Mouse (Mus musculus) liver, embryonic 12.5 days (tissue): ENCODE data around the gene Smarca1. TPM values are rescaled to one million over a fixed set of nuclear protein-coding genes. Genes with fewer than 3 reads are reported as not detected.
A peak's percentile ranks its signal among the peaks of the same experiment; 100 is the strongest.

Experiments
- ATAC-seq: fragments of 200-750 bp; cut with Nextera tagmentation; 2 replicates; pipeline ENCODE4 v1.8.0; 2017; ENCODE audit warnings: moderate number of reproducible peaks, mild to moderate bottlenecking, moderate library complexity
- H3K27ac ChIP-seq: fragments of 300-500 bp; sonication (generic); 2 replicates; pipeline ENCODE4 v1.5.1; 2016; ENCODE audit warnings: mild to moderate bottlenecking
- H3K27me3 ChIP-seq: fragments of 300-500 bp; sonication (generic); replicated peaks from 2 replicates; pipeline ENCODE4 v1.6.1; 2016; ENCODE audit warnings: mild to moderate bottlenecking, moderate library complexity
- H3K36me3 ChIP-seq: fragments of 300-500 bp; sonication (generic); 2 replicates; pipeline ENCODE4 v1.6.1; 2016; ENCODE audit warnings: mild to moderate bottlenecking, moderate library complexity
- H3K4me1 ChIP-seq: fragments of 300-500 bp; sonication (generic); 2 replicates; pipeline ENCODE4 v1.6.1; 2016
- H3K4me2 ChIP-seq: fragments of 300-500 bp; sonication (generic); 2 replicates; pipeline ENCODE4 v1.6.1; 2016; ENCODE audit warnings: mild to moderate bottlenecking, moderate library complexity
- H3K4me3 ChIP-seq: fragments of 300-500 bp; sonication (generic); 2 replicates; pipeline ENCODE4 v1.5.1; 2016; ENCODE audit warnings: mild to moderate bottlenecking, moderate library complexity
- H3K9ac ChIP-seq: fragments of 300-500 bp; sonication (generic); 2 replicates; pipeline ENCODE4 v1.6.1; 2016; ENCODE audit warnings: mild to moderate bottlenecking, moderate library complexity
- H3K9me3 ChIP-seq: fragments of 300-500 bp; sonication (generic); replicated peaks from 2 replicates; pipeline ENCODE4 v1.6.1; 2016; ENCODE audit warnings: mild to moderate bottlenecking, moderate library complexity
- WGBS: fragments of 180-500 bp; shearing (Covaris S2); methylation state at CpG from one replicate; pipeline ENCODE4 v1.1.7; 2016; ENCODE audit not compliant: insufficient replicate concordance; 5-methylcytosine and 5-hydroxymethylcytosine counted together
- polyA plus RNA-seq: library from polyadenylated mRNA; unstranded; fragments of >200 nt; fragmentation: Nextera tagmentation; extraction: Ambion mirVana; gene quantifications from 2 replicates; pipeline ENCODE4 v1.2.1, GENCODE M21; 2016

The Smarca1 gene
- polyA plus RNA-seq, 1 experiment from 2014 or later, result 9.9 TPM

DNA sequence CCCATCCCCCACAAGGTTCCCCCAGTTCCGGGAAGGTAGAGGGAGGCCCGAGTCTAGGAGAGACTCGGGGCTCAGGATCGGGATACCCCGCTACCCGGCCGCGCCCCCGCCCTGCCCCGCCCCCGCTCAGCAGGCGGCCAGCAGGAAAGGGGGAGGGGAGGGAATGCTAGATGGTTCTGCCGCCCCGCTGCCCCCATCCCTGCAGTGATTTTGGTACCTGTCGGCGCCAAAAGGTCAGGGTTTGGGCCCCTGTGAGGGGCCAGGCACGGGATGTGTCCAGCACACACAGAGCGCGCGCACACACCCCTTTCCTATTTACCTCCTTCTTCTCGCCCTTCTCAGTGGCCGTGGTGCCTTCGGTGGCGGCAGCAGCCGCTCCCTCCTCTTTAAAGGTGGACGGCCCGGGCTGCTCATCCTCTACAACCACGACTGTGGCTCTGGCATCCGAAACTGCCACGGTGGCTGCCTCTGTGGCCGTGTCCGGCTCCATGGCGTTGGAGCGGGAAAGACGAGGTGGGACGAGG lies 805 bp downstream of the Smarca1 start:
- H3K27me3 ChIP-seq, result peaks cover 25% of the 10 kb centered on the region
- no peaks in the 10 kb centered on the region for H3K36me3 ChIP-seq
- H3K27ac ChIP-seq, result 0 out of 2 replicates have a peak overlapping the region, but pooled peaks have one; percentile 20
- no peaks in the 10 kb centered on the region for H3K4me1 ChIP-seq
- 6% methylated on average over 22 of the region's 36 CpGs for whole genome bisulfite sequencing
- ATAC-seq, result 0 out of 2 replicates have a peak, but pooled peaks have one; percentile 15
- H3K4me2 ChIP-seq, result peak overlapping the region; percentile 56
- H3K9ac ChIP-seq, result 0 out of 2 replicates have a peak overlapping the region, but pooled peaks have one; percentile 22
- peak overlapping the region; percentile 48 for H3K4me3 ChIP-seq
- H3K9me3 ChIP-seq, result no peaks in the 10 kb centered on the region

DNA sequence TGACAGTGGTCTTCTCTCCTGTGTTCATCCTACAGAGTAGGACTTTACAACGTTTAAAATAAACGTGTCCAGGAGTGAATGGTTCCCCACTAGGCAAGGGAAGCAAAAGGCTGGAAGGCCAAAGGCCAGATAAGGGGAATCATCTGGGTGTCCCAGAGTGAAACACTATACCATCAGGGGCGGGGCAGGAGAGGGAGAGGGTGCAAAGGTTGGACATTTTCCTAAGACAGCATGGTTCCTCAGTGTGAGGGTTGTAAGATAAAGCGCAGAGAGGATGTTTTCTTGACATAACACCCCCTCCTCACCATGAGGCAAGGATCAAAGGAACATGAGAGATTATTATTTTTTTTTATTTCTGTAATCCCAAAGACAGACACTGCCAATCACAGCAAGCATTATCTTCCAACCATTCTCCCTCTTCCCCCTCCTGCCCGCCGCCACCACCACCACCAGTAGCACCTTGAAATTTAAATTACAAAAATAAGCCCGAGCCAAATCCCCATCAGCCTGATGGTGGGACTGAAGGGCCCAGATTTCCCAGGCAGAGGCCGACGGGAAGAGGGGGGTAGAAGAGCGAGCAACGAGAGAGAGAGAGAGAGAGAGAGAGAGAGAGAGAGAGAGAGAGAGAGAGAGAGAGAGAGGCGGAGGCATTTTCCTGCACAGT lies 1.4 kb downstream of the Smarca1 start:
- no peaks in the 10 kb centered on the region for H3K4me1 ChIP-seq
- 9% methylated on average over 11 of the region's 12 CpGs for WGBS
- no peak overlapping the region for H3K27ac ChIP-seq
- peak overlapping the region; percentile 56 for H3K4me2 ChIP-seq
- H3K27me3 ChIP-seq, result peaks cover 25% of the 10 kb centered on the region
- H3K4me3 ChIP-seq, result peak overlapping the region; percentile 48
- H3K9ac ChIP-seq, result no peak overlapping the region
- H3K9me3 ChIP-seq, result no peaks in the 10 kb centered on the region
- no peaks in the 10 kb centered on the region for H3K36me3 ChIP-seq
- no peak for ATAC-seq

DNA sequence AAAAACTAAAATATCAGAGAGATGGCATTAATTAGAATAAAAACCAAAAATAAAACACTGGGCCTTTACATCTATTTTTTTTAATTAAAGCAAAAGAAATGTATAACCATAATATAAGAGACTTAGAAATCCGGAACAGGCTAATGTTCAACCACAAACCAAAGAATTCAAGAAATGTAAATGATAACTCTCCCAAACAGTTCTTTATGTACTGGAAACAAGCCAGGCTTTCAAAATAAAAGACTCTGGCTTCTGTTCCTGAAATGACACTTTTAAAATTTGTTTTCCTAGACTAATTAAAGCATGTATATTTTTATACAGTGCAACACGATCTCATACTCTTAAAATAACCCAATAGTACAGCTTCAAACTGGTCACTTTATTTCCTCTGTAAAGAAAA lies 5.4 kb downstream of the Smarca1 start:
- Histone ChIP-seq H3K9ac (no peak overlapping the region), H3K4me2 (no peak overlapping the region), H3K36me3 (no peaks in the 10 kb centered on the region), H3K4me1 (no peaks in the 10 kb centered on the region), H3K9me3 (no peaks in the 10 kb centered on the region), H3K4me3 (no peak overlapping the region), H3K27me3 (peaks cover 13% of the 10 kb centered on the region), H3K27ac (no peak overlapping the region)
- WGBS, result 57% methylated on average over 2 of the region's 2 CpGs
- ATAC-seq, result no peak

DNA sequence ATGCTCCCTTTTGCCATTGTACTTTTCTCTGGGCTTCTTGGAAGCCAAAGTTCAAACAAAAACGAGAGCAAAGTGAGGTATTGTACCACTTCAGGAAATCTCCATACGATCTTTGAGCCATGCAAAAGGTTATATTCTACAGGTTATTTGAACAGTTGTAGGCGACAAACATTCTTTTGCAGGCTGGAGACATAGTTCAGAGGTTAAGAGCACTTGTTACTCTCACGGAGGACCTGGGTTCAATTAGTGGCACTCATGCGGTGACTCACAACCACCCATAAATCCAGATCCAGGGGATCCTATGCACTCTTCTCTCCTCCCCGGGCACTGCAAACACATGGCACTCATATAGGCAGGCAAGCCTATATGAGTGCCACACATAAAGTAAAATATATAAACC lies 10.0 kb downstream of the Smarca1 start:
- Histone ChIP-seq H3K4me1 (no peaks in the 10 kb centered on the region), H3K4me3 (no peak overlapping the region), H3K27me3 (no peaks in the 10 kb centered on the region), H3K9me3 (no peaks in the 10 kb centered on the region), H3K36me3 (no peaks in the 10 kb centered on the region), H3K27ac (no peak overlapping the region), H3K9ac (no peak overlapping the region), H3K4me2 (no peak overlapping the region)
- no peak for ATAC-seq
- WGBS, result 58% methylated on average over 6 of the region's 6 CpGs

DNA sequence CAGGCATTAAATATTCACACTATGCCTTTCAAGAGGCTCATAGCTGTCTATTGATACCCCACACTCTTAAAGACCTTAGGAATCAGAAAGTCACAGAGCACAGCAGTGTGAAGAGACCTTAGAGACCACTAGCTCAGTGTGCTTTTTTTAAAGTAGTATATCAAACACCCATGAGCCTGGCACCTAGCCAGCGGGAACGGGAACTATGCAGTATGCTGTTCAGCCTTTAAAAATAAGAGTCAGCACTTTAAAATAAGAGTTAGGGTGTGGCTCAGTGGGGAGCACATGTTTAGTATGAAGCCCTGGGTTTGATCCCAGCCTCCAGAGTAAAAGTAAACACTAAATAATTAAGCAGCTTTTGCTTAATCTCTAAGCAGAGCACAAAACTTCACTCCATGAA lies 12.7 kb downstream of the Smarca1 start:
- Histone ChIP-seq H3K4me3 (no peak overlapping the region), H3K36me3 (no peaks in the 10 kb centered on the region), H3K4me2 (no peak overlapping the region), H3K4me1 (no peaks in the 10 kb centered on the region), H3K27me3 (no peaks in the 10 kb centered on the region), H3K9ac (no peak overlapping the region), H3K27ac (no peak overlapping the region), H3K9me3 (no peaks in the 10 kb centered on the region)
- ATAC-seq, result no peak
- 59% methylated on average over 2 of the region's 2 CpGs for WGBS

DNA sequence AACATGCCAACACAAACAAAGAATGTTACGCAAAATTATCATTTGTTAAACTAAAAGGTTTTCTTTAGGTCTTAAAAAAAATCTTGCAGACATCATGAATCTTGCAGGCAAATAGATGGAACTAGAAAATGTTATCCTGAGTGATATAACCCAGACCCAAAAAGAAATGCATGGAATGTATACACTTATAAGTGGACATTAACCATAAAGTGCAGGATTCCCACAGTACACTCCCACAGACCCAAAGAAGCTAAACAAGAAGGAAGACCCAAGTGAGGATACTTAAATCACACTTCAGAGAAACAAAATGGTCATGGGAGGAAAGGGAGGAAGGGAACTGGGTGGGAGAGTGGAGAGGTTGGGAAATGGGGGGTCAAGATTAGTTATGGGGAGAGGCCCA lies 34.2 kb downstream of the Smarca1 start:
- H3K36me3 ChIP-seq, result no peaks in the 10 kb centered on the region
- no peak for ATAC-seq
- no peak overlapping the region for H3K27ac ChIP-seq
- H3K27me3 ChIP-seq, result no peaks in the 10 kb centered on the region
- whole genome bisulfite sequencing, result 85% methylated on average over 1 of the region's 1 CpGs
- no peak overlapping the region for H3K9ac ChIP-seq
- H3K4me3 ChIP-seq, result no peak overlapping the region
- H3K4me2 ChIP-seq, result no peak overlapping the region
- no peaks in the 10 kb centered on the region for H3K4me1 ChIP-seq
- H3K9me3 ChIP-seq, result no peaks in the 10 kb centered on the region

DNA sequence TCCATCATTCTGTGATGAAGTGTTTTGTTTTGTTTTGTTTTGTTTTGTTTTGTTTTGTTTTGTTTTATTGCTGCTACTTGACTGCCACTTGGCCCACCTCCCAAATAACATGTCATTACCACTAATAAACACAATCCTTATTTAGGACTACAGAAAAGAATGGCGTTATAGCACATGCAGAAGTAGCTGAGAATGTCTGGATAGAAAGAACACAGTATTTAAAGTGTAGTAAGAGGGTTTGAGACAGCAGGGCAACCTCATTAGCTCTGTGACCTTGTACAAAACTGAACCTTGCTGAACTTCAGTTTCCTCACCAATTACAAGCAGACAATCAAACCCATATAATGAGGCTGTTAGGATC lies 57.0 kb downstream of the Smarca1 start:
- Histone ChIP-seq H3K4me3 (no peak overlapping the region), H3K27ac (no peak overlapping the region), H3K4me2 (no peak overlapping the region), H3K9ac (no peak overlapping the region), H3K36me3 (no peaks in the 10 kb centered on the region), H3K27me3 (no peaks in the 10 kb centered on the region), H3K9me3 (no peaks in the 10 kb centered on the region), H3K4me1 (no peaks in the 10 kb centered on the region)
- 80% methylated on average over 1 of the region's 1 CpGs for WGBS
- no peak for ATAC-seq

DNA sequence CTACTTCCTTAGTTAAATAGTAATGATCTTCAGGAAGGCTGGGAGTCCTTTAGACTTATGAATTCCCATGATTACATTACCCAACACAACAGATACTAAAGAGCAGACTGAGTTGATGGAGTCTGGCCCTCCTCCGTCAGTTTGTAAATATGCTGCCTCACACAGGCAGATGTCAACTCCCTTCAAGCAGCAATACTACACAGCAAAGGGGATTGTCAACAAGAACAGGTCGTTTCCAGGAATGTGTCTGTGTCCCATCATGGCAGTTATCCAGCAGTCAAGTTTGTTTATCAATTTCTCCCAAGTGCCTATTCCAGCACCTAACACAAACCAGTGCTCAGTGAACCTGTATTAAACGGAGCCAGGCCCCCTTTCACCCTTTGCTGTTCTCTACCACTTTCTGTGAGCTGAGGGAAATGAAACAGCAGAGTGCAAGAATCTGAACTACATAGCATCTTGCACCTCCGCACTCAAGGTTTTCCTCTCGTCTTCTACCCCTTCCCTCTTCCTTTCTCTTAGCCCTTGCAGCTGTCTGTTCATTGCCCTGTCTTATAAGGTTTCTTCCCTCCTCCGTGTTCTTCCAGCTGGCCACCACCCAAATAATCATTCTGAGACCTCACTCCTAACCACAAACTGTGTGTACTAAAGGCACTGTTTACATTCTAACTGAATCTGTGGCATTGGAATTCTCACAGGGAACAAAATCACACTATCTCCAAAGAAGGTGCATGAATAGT lies 57.5 kb downstream of the Smarca1 start:
- no peaks in the 10 kb centered on the region for H3K4me1 ChIP-seq
- H3K36me3 ChIP-seq, result no peaks in the 10 kb centered on the region
- no peak overlapping the region for H3K27ac ChIP-seq
- H3K9me3 ChIP-seq, result no peaks in the 10 kb centered on the region
- no peaks in the 10 kb centered on the region for H3K27me3 ChIP-seq
- H3K9ac ChIP-seq, result no peak overlapping the region
- H3K4me3 ChIP-seq, result no peak overlapping the region
- no peak overlapping the region for H3K4me2 ChIP-seq
- WGBS, result 51% methylated on average over 6 of the region's 6 CpGs
- ATAC-seq, result no peak

DNA sequence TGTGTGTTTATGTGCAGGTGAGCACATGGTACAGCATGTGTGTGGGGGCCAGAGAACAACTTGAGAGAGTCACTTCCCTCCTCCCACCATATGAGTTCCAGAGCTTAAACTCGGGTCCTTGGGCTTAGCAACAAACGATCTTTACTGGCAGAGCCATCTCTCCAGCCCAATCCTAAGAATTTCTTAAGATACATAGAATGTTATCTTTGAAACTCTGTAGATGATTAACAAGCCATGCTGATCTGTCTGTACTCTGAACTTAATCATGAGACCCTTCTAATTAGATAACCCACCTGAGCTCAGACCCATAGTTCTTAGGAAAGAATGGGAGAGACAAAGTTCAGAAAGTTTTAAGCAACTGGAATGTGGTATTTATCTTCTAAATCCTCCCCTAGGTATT lies 59.3 kb downstream of the Smarca1 start:
- Histone ChIP-seq H3K36me3 (no peaks in the 10 kb centered on the region), H3K27ac (no peak overlapping the region), H3K9ac (no peak overlapping the region), H3K27me3 (no peaks in the 10 kb centered on the region), H3K4me3 (no peak overlapping the region), H3K9me3 (no peaks in the 10 kb centered on the region), H3K4me1 (no peaks in the 10 kb centered on the region), H3K4me2 (no peak overlapping the region)
- 52% methylated on average over 2 of the region's 2 CpGs for WGBS
- no peak for ATAC-seq

DNA sequence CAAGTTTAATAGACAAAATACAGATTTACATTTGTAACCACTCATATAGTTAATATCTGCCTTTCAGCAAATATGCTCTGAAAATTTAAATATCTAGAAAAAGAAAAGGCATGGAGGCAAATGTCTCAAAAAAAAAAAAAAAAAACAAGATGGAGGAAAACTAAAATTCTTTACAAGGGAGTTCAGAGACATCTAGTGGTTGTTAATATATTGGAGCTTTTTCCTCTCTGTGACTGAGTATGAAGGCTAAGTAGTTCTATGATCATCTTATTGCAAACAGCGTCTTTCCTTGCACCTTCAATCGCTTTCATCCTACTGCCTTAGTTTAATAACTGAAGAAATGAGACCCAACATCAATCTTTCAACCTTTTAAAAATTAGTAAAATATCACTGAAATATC lies 72.2 kb downstream of the Smarca1 start:
- no peak for ATAC-seq
- H3K4me3 ChIP-seq, result no peak overlapping the region
- no peaks in the 10 kb centered on the region for H3K9me3 ChIP-seq
- no peaks in the 10 kb centered on the region for H3K36me3 ChIP-seq
- no peaks in the 10 kb centered on the region for H3K4me1 ChIP-seq
- H3K9ac ChIP-seq, result no peak overlapping the region
- 57% methylated on average over 2 of the region's 2 CpGs for WGBS
- no peak overlapping the region for H3K27ac ChIP-seq
- no peak overlapping the region for H3K4me2 ChIP-seq
- H3K27me3 ChIP-seq, result no peaks in the 10 kb centered on the region

DNA sequence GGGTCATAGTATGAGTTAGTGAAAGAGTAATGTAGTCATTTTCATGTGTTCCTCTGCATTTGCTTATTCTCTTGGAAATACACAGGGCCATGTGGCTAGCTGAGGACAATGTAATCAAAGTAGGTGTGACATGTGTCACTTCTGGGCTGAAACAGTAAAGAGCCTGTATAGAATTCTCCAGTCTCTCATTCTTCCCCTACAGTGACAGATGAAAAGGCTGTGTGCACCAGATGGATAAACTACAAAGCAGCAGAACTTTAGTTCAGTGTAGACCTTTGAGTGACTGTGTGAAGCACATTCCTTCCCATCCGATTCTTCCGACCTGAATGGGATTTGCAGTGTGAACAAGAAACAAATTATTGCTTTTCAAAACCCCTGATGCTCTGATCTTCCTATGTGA lies 84.1 kb downstream of the Smarca1 start:
- Histone ChIP-seq H3K36me3 (no peaks in the 10 kb centered on the region), H3K4me3 (no peak overlapping the region), H3K27me3 (no peaks in the 10 kb centered on the region), H3K9me3 (no peaks in the 10 kb centered on the region), H3K4me2 (no peak overlapping the region), H3K9ac (no peak overlapping the region), H3K27ac (no peak overlapping the region), H3K4me1 (no peaks in the 10 kb centered on the region)
- 62% methylated on average over 2 of the region's 2 CpGs for WGBS
- no peak for ATAC-seq

DNA sequence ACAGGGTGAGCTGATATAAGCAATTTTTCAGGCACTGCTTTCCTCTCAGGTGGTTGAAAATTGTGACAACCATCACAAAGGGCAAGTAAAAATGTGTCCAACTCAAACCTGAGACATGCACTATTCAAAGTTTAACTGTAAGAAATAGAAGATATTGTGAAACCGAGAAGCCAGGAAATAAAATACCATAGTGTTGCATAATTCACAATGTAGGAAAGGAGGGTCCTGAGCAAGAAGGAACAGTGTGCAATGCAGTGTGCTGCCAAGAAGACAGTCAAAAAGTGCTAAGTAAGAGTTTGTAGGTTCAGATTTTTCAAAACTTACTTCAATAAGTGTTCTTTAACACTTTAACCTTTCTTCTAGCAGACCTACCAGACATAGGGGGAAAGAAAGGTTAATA lies 128.3 kb downstream of the Smarca1 start:
- H3K36me3 ChIP-seq, result no peaks in the 10 kb centered on the region
- 48% methylated on average over 1 of the region's 1 CpGs for WGBS
- H3K4me3 ChIP-seq, result no peak overlapping the region
- H3K9me3 ChIP-seq, result no peaks in the 10 kb centered on the region
- no peak for ATAC-seq
- no peak overlapping the region for H3K4me2 ChIP-seq
- H3K27ac ChIP-seq, result no peak overlapping the region
- no peak overlapping the region for H3K9ac ChIP-seq
- H3K27me3 ChIP-seq, result no peaks in the 10 kb centered on the region
- H3K4me1 ChIP-seq, result no peaks in the 10 kb centered on the region
